Mouse (Mus musculus) midbrain, embryonic 14.5 days (tissue): ENCODE results near the gene Zfp827. TPM values are rescaled to one million over a fixed set of nuclear protein-coding genes. Genes with fewer than 3 reads are reported as not detected.

Experiments used
- ATAC-seq: fragments of 200-750 bp; cut with Nextera tagmentation; 2 replicates; pipeline ENCODE4 v1.8.0; 2017; ENCODE audit warnings: moderate number of reproducible peaks, moderate library complexity; ENCODE audit not compliant: low FRiP score, low TSS enrichment
- DNase-seq: peaks from one replicate; pipeline ENCODE4 v3.0.0-alpha.2; 2015
- H3K27ac ChIP-seq: fragments of 300-500 bp; sonication (generic); replicated peaks from 2 replicates; pipeline ENCODE4 v1.5.1; 2014; ENCODE audit warnings: mild to moderate bottlenecking, low read depth, low read length, moderate library complexity
- H3K27me3 ChIP-seq: fragments of 300-500 bp; sonication (generic); 2 replicates; pipeline ENCODE4 v1.6.1; 2014; ENCODE audit warnings: low read length, control low read depth, mixed read lengths; ENCODE audit not compliant: control insufficient read depth, insufficient read depth
- H3K36me3 ChIP-seq: fragments of 300-500 bp; sonication (generic); 2 replicates; pipeline ENCODE4 v1.6.1; 2014; ENCODE audit warnings: low read length, control low read depth; ENCODE audit not compliant: control insufficient read depth, insufficient read depth
- H3K4me1 ChIP-seq: fragments of 300-500 bp; sonication (generic); 2 replicates; pipeline ENCODE4 v1.6.1; 2014; ENCODE audit warnings: mild to moderate bottlenecking, antibody characterized with exemption, low read length, control low read depth; ENCODE audit not compliant: control insufficient read depth, insufficient read depth
- H3K4me2 ChIP-seq: fragments of 300-500 bp; sonication (generic); 2 replicates; pipeline ENCODE4 v1.6.1; 2014; ENCODE audit warnings: mild to moderate bottlenecking, low read length, moderate library complexity
- H3K4me3 ChIP-seq: fragments of 300-500 bp; sonication (generic); replicated peaks from 2 replicates; pipeline ENCODE4 v1.5.1; 2014; ENCODE audit warnings: low read depth, low read length
- H3K9ac ChIP-seq: fragments of 300-500 bp; sonication (generic); replicated peaks from 2 replicates; pipeline ENCODE4 v1.6.1; 2014; ENCODE audit warnings: mild to moderate bottlenecking, low read length, moderate library complexity
- H3K9me3 ChIP-seq: fragments of 300-500 bp; sonication (generic); 2 replicates; pipeline ENCODE4 v1.6.1; 2016; ENCODE audit warnings: low read length, control low read depth, mixed read lengths; ENCODE audit not compliant: control insufficient read depth
- WGBS: fragments of 180-500 bp; shearing (Covaris S2); extraction: QIAGEN DNeasy Blood & Tissue Kit; methylation state at CpG from one replicate; pipeline ENCODE4 v1.1.7; 2014; 5-methylcytosine and 5-hydroxymethylcytosine counted together
- polyA plus RNA-seq: library from polyadenylated mRNA; unstranded; fragments of >200 nt; fragmentation: Nextera tagmentation; extraction: Ambion mirVana; gene quantifications from 2 replicates; pipeline ENCODE4 v1.2.1, GENCODE M21; 2014

Zfp827 gene
- polyA plus RNA-seq, 1 experiment from 2014 or later, result 20.2 TPM

DNA sequence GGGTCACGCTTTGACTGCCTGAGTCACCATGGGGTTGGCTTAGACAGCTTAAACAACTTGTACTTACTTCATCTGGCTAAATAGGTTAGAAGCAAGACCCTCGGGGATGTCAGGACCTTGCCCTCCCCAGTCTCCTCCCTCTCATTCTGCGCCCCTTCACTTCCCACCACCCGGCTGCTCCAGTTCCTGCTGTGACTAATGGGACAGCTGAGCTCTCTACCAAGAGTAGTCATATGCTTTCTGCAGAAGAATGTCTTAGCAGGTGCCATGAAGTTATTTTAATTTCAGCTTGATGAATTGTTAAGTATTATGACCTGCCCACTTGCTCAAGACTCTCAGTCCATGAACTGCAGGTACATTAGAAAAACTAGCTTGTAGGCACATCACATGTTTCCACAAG is 168.2 kb downstream of the Zfp827 start:
- H3K9ac ChIP-seq, result no peak overlapping the region
- H3K27ac ChIP-seq, result no peak overlapping the region
- no peak overlapping the region for H3K4me3 ChIP-seq
- no peak overlapping the region for H3K4me2 ChIP-seq
- DNase-seq (no peak), ATAC-seq (no peak)
- no peaks in the 10 kb centered on the region for H3K9me3 ChIP-seq
- H3K36me3 ChIP-seq, result peaks cover 15% of the 10 kb centered on the region
- no peaks in the 10 kb centered on the region for H3K27me3 ChIP-seq
- no peaks in the 10 kb centered on the region for H3K4me1 ChIP-seq
- WGBS, result 71% methylated on average over 4 of the region's 4 CpGs

DNA sequence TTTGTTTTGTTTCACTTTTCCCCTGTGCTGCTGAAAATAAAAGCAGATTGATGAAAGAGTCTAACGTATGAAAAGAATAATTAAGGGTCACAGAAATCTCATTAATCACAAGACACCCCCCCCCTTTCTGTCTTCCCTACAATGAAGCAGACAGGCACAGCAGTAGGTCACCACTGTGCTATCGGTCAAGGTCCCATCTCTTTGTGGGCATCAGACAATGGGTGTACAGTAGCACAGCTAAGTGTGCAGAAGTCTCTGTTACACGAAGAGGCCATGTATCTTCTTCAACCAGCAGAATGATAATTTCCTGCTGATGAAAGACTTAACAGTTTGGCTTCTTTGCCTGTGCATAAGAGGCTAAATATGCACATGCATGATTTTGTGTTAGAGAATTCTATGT is 170.4 kb downstream of the Zfp827 start:
- Histone ChIP-seq H3K4me1 (no peaks in the 10 kb centered on the region), H3K9ac (no peak overlapping the region), H3K27me3 (no peaks in the 10 kb centered on the region), H3K9me3 (no peaks in the 10 kb centered on the region), H3K4me2 (no peak overlapping the region), H3K27ac (no peak overlapping the region), H3K4me3 (no peak overlapping the region), H3K36me3 (0 out of 2 replicates have a peak, but pooled peaks cover 6% of the 10 kb centered on the region)
- ATAC-seq (no peak), DNase-seq (no peak)
- WGBS, result 46% methylated on average over 3 of the region's 3 CpGs

DNA sequence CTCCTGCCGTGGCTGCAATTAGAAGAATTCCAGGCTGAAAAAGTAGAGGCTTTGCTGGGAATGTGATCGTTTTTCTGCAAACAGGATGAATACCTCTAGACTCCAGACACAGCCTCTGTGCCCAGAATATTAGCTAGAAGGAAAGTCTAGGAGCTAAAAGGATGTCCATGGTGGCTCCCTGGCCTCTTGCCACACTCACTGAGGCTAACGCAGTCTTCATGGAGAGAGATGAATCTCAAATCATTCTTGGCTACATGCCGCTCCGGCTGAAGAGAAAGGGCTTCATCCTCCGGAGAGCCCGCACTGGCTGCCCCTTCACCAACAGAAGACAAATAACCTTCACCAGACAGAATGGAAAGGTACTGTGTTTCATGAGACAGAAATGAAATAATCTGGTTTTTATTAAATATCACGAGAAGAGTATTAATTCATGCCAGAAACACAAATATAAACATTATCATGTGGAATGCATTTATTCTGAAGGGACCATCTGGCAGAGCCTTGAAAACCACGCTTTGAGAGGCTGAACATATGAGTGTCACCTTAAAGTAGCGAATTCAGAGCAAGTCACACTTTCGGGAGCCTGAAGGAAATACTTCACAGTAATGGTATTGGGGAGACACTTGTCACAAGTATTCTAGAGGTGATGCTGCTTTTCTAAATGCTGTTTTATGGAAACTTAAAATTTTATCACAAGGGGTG is 173.4 kb downstream of the Zfp827 start:
- H3K4me2 ChIP-seq, result no peak overlapping the region
- H3K27me3 ChIP-seq, result no peaks in the 10 kb centered on the region
- no peak for ATAC-seq
- H3K4me1 ChIP-seq, result no peaks in the 10 kb centered on the region
- H3K9ac ChIP-seq, result no peak overlapping the region
- no peak overlapping the region for H3K27ac ChIP-seq
- DNase-seq, result no peak
- 79% methylated on average over 11 of the region's 11 CpGs for WGBS
- H3K36me3 ChIP-seq, result no peaks in the 10 kb centered on the region
- H3K4me3 ChIP-seq, result no peak overlapping the region
- H3K9me3 ChIP-seq, result no peaks in the 10 kb centered on the region

DNA sequence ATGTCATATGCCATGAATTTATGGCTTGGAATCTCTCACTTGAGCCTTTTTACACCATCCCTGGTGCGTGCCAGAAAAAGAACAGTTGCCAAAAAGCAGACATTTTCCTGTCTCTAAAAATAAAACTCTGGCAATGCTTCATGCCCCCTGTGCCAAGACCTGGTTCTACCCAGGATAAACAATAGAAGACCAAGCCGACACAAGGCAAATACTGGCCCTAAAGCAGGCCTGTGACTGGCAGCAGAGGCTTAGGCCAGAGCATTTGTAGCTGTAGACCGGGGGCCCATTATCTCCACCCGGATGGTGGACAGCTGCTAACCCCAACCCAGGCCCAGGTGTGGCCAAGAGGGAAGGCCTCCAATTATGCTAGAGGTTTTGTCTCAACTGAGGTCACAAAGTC is 178.7 kb downstream of the Zfp827 start:
- no peaks in the 10 kb centered on the region for H3K9me3 ChIP-seq
- no peaks in the 10 kb centered on the region for H3K36me3 ChIP-seq
- DNase-seq (no peak), ATAC-seq (no peak)
- peaks cover 22% of the 10 kb centered on the region for H3K4me1 ChIP-seq
- no peak overlapping the region for H3K4me2 ChIP-seq
- no peaks in the 10 kb centered on the region for H3K27me3 ChIP-seq
- 88% methylated on average over 4 of the region's 4 CpGs for WGBS
- no peak overlapping the region for H3K9ac ChIP-seq
- H3K4me3 ChIP-seq, result no peak overlapping the region
- no peak overlapping the region for H3K27ac ChIP-seq

DNA sequence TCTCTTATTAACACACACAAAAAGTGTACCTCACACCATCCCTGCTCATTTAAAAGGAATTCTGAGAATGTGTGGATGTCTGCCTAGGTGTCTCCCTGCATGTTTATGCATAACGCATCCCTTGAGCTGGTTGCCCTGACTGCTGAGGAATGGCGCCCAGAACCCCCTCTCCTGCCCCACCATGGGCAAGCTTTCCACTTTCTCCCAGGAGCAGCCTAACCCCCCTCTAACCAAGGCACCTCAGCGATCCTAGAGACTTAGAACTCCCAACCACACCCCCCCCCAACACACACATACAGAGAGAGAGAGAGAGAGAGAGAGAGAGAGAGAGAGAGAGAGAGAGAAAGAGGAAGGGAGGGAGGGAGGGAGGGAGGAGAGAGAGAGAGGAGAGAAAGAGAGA is 179.9 kb downstream of the Zfp827 start:
- 54% methylated on average over 3 of the region's 3 CpGs for WGBS
- Histone ChIP-seq H3K4me3 (no peak overlapping the region), H3K27ac (no peak overlapping the region), H3K9me3 (no peaks in the 10 kb centered on the region), H3K4me2 (no peak overlapping the region), H3K36me3 (no peaks in the 10 kb centered on the region), H3K27me3 (no peaks in the 10 kb centered on the region), H3K9ac (no peak overlapping the region), H3K4me1 (peaks cover 22% of the 10 kb centered on the region)
- DNase-seq (no peak), ATAC-seq (no peak)

DNA sequence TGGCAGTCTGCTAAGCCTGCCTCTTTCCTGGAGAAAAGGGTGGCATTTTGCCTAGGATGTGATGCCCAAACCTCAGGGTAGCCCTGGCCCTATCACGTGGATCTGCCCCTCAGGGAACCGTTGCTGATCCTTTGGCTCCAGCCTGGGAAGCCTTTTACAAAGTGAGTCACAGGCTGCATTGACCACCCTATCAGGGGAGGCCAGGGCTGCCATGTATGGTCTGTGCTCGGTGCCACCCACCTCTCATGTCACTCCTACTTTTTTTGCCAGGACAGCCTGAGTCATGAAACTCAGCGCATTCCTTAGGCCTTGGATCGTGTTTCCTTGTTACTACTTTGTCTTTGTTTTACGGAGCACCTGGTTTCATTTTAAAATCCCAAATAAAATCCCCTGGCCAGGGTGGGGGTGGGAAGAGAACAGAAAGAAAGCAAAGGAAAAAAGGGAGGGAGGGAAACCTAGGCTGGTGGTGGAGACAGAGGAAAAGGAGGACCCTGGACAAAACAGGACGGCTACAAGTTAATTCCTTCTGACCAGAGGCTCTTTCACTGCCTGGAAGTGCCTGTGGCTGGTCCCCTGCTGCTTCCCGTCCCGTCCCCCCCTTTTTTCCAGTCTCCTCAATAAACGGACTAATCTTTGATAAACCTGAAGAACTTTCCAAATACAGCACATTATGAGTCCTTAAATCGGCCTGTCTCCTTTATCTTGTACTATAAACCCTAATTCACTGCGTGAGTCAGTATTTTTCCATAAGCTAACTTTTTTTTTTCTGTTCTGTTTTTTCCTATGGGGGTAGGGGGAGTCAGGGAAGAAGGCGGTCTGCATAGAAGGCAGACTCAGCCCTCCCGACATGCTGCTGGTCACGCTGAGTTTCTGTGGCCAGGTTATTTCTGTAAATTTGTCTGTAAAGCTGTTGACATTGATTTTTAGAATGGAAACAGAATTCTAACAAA is 180.7 kb downstream of the Zfp827 start:
- H3K4me3 ChIP-seq, result no peak overlapping the region; the same call in 1 of the 2 replicates
- DNase-seq, result peak; percentile 52
- H3K4me1 ChIP-seq, result peaks cover 22% of the 10 kb centered on the region
- no peak for ATAC-seq
- H3K27ac ChIP-seq, result 0 out of 2 replicates have a peak overlapping the region, but pooled peaks have one; percentile 67
- H3K27me3 ChIP-seq, result no peaks in the 10 kb centered on the region
- 11% methylated on average over 15 of the region's 15 CpGs for WGBS
- H3K4me2 ChIP-seq, result peak overlapping the region; percentile 69
- no peaks in the 10 kb centered on the region for H3K36me3 ChIP-seq
- H3K9ac ChIP-seq, result peak overlapping the region; percentile 57; the same call in 1 of the 2 replicates
- no peaks in the 10 kb centered on the region for H3K9me3 ChIP-seq

DNA sequence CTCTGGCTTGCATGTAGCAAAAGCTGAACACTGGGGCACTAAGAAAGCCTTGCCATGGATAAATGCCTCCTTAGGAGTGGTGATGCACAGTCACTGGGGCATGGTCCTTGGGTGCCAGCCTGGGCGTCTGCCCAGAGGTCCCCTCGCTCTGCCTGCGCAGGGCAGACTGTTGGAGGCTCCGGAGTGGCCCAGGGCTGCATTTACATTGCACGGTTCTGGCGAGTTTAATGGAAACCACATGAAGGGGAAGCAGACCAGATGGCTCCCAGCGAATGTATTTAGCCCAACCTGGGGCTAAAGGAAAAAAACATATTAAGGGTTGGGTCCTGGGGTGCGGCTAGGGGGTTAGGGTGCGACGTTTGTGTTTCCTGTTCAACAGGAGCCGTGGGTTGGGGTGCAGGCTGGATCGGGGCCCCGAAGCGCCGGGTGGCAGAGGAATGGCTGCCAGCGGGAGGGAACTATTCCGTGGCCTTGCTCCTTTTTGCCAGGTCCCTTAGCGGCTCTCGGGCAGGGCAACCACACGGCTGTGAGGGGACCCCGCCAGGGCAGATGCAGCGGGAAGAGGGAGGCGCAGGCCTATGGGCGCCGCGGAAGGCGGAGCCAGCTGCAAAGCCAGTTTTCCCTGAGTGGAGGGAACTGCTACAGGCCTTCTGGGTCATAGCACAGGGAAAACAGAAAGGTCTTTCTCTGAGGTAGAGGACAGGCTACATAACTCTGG is 181.6 kb downstream of the Zfp827 start:
- Histone ChIP-seq H3K9ac (peak overlapping the region; percentile 57), H3K27me3 (no peaks in the 10 kb centered on the region), H3K4me2 (peak overlapping the region; percentile 69), H3K27ac (peak overlapping the region; percentile 67; the same call in 1 of the 2 replicates), H3K36me3 (no peaks in the 10 kb centered on the region), H3K9me3 (no peaks in the 10 kb centered on the region), H3K4me3 (peak overlapping the region; percentile 35), H3K4me1 (peaks cover 22% of the 10 kb centered on the region)
- 5% methylated on average over 27 of the region's 27 CpGs for WGBS
- DNase-seq (peak; percentile 74), ATAC-seq (peak; percentile 77)

DNA sequence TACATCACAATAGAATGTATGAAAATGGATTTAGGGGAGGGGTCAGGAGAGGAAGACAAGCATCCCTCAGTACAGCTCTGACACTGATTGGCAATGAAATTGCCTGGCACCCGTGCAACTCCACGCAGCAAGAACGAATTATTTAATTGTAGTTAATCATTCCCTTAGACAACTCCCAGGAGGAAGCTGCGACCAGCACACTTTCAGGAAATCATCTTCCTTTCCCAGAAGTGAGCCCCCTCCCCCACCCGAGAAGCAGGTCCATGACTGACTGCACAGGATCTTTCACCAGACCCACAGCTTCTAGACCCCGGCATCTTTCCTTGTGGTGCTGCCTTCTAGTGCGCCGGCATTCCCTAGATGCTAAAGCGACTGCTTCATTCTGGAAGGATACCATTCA is 183.4 kb downstream of the Zfp827 start:
- H3K27ac ChIP-seq, result no peak overlapping the region
- no peak for ATAC-seq
- no peak overlapping the region for H3K4me2 ChIP-seq
- peaks cover 22% of the 10 kb centered on the region for H3K4me1 ChIP-seq
- no peaks in the 10 kb centered on the region for H3K27me3 ChIP-seq
- DNase-seq, result peak; percentile 10
- H3K9me3 ChIP-seq, result no peaks in the 10 kb centered on the region
- 65% methylated on average over 9 of the region's 9 CpGs for WGBS
- no peak overlapping the region for H3K4me3 ChIP-seq
- H3K9ac ChIP-seq, result no peak overlapping the region
- no peaks in the 10 kb centered on the region for H3K36me3 ChIP-seq
